Mouse (Mus musculus) limb, embryonic 14.5 days (tissue): ENCODE measurements at regions not wholly inside any gene's neighbourhood (a gene's known extent, or its start where the extent isn't known, plus 50 kb on each side); places are given as distances from the start of the nearest gene placed in this dataset.

Source experiments
- ATAC-seq: fragments of 200-750 bp; cut with Nextera tagmentation; 2 replicates; pipeline ENCODE4 v1.8.0; 2017; ENCODE audit warnings: low read depth, moderate number of reproducible peaks, moderate TSS enrichment; ENCODE audit not compliant: low FRiP score
- DNase-seq: peaks from one replicate; pipeline ENCODE4 v3.0.0-alpha.2; 2015; ENCODE audit warnings: low spot score
- H3K27ac ChIP-seq: fragments of 300-500 bp; sonication (generic); replicated peaks from 2 replicates; pipeline ENCODE4 v1.5.1; 2014; ENCODE audit warnings: low read depth, mild to moderate bottlenecking, low read length, moderate library complexity, mixed read lengths
- H3K27me3 ChIP-seq: fragments of 300-500 bp; sonication (generic); 2 replicates; pipeline ENCODE4 v1.6.1; 2014; ENCODE audit warnings: low read length, mixed read lengths; ENCODE audit not compliant: control insufficient read depth, insufficient read depth
- H3K36me3 ChIP-seq: fragments of 300-500 bp; sonication (generic); 2 replicates; pipeline ENCODE4 v1.6.1; 2014; ENCODE audit warnings: mild to moderate bottlenecking, low read length, moderate library complexity, mixed read lengths; ENCODE audit not compliant: control insufficient read depth, insufficient read depth
- H3K4me1 ChIP-seq: fragments of 300-500 bp; sonication (generic); 2 replicates; pipeline ENCODE4 v1.6.1; 2014; ENCODE audit warnings: antibody characterized with exemption, low read length, mixed read lengths; ENCODE audit not compliant: control insufficient read depth, insufficient read depth
- H3K4me2 ChIP-seq: fragments of 300-500 bp; sonication (generic); replicated peaks from 2 replicates; pipeline ENCODE4 v1.6.1; 2014; ENCODE audit warnings: low read depth, mild to moderate bottlenecking, low read length, moderate library complexity; ENCODE audit not compliant: severe bottlenecking
- H3K4me3 ChIP-seq: fragments of 300-500 bp; sonication (generic); replicated peaks from 2 replicates; pipeline ENCODE4 v1.5.1; 2014; ENCODE audit warnings: low read length
- H3K9ac ChIP-seq: fragments of 300-500 bp; sonication (generic); 2 replicates; pipeline ENCODE4 v1.6.1; 2014; ENCODE audit warnings: mild to moderate bottlenecking, low read depth, low read length, moderate library complexity; ENCODE audit not compliant: severe bottlenecking
- H3K9me3 ChIP-seq: fragments of 300-500 bp; sonication (generic); 2 replicates; pipeline ENCODE4 v1.6.1; 2016; ENCODE audit warnings: low read length; ENCODE audit not compliant: control insufficient read depth
- POLR2A ChIP-seq: fragments of 200-500 bp; IDR thresholded peaks from 2 replicates; pipeline ENCODE4 v1.8.0; 2012; ENCODE audit warnings: inconsistent platforms, mild to moderate bottlenecking, moderate library complexity, borderline replicate concordance; ENCODE audit not compliant: insufficient read depth, insufficient read length; ENCODE audit errors: extremely low read depth
- WGBS: fragments of 180-500 bp; shearing (Covaris S2); extraction: QIAGEN DNeasy Blood & Tissue Kit; methylation state at CpG from one replicate; pipeline ENCODE4 v1.1.7; 2014; 5-methylcytosine and 5-hydroxymethylcytosine counted together

DNA sequence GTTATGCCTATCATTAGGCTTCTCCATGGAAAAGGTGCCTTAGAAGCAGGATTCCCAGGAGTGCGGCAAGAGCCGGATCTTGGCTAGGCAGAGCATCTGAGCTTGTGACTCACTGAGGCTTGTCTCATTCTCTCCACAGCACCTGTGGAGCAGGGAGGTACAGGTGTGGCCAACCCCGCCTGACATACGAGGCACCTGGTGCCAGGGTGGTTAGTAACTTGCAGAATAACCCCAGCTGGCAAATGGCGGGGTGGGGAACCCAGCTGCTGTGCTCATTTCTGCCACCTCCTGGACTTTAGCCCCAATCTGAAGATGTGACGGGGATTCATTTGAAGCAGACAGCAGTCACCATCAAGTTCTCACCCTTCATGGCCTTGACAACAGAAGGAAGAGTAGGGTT is 96.2 kb downstream of the Pdgfra start:
- H3K4me1 ChIP-seq: 0 out of 2 replicates have a peak, but pooled peaks cover 5% of the 10 kb centered on the region
- H3K4me2 ChIP-seq: no peak overlapping the region
- H3K36me3 ChIP-seq: no peaks in the 10 kb centered on the region
- H3K9ac ChIP-seq: no peak overlapping the region
- H3K27ac ChIP-seq: no peak overlapping the region
- DNase-seq: no peak
- H3K27me3 ChIP-seq: no peaks in the 10 kb centered on the region
- no peak for ATAC-seq
- H3K9me3 ChIP-seq: no peaks in the 10 kb centered on the region
- no peak overlapping the region for H3K4me3 ChIP-seq
- 86% methylated on average over 6 of the region's 6 CpGs for WGBS
- no peak for TF ChIP-seq POLR2A

DNA sequence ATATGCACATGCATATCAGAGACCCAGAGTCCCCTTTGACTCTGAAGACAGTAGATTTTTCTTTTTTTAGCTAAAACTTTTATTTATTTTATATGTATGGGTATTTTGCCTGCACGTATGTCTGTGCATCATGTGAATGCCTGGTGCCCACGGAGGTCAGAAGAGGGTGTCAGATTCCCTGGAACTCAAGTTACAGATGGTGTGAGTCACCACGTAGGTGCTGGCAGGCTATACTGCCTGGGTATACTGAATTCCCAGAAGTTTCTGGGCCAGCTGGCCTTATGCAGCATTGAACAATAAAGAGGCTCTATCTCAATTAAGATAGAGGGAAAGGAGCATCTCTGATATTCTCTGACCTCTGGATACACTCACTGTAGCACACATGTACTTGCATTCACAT is 97.6 kb downstream of the Pdgfra start:
- ATAC-seq: no peak
- no peak overlapping the region for H3K4me3 ChIP-seq
- H3K9ac ChIP-seq: no peak overlapping the region
- no peak for DNase-seq
- H3K36me3 ChIP-seq: no peaks in the 10 kb centered on the region
- 51% methylated on average over 3 of the region's 3 CpGs for WGBS
- no peak overlapping the region for H3K4me2 ChIP-seq
- no peak overlapping the region for H3K27ac ChIP-seq
- no peak for TF ChIP-seq POLR2A
- H3K4me1 ChIP-seq: 0 out of 2 replicates have a peak, but pooled peaks cover 5% of the 10 kb centered on the region
- H3K9me3 ChIP-seq: no peaks in the 10 kb centered on the region
- H3K27me3 ChIP-seq: no peaks in the 10 kb centered on the region

DNA sequence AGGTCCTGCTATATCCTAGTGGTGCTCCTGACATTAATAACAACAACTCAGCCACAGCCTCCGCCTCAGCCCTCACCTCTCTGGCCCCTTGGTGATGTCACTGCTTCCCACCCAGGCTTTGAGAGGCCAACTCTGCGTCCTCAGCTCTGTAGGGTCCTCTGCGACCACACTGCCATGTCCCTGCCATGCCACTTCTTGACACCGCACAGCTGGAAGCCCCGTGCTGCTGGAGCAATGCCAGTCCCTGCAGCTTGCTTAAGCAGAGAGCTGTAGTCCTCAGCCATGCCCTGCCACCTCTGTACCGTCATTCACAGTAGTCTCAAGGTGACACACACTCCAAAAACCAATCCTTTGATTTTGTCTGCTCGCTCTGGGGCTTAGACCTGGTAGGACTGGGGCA is 101.3 kb downstream of the Pdgfra start:
- Histone ChIP-seq H3K9me3 (no peaks in the 10 kb centered on the region), H3K36me3 (no peaks in the 10 kb centered on the region), H3K4me2 (no peak overlapping the region), H3K27ac (no peak overlapping the region), H3K4me3 (no peak overlapping the region), H3K9ac (no peak overlapping the region), H3K27me3 (no peaks in the 10 kb centered on the region), H3K4me1 (no peaks in the 10 kb centered on the region)
- WGBS: 82% methylated on average over 7 of the region's 7 CpGs
- DNase-seq (no peak), ATAC-seq (no peak)
- no peak for TF ChIP-seq POLR2A

DNA sequence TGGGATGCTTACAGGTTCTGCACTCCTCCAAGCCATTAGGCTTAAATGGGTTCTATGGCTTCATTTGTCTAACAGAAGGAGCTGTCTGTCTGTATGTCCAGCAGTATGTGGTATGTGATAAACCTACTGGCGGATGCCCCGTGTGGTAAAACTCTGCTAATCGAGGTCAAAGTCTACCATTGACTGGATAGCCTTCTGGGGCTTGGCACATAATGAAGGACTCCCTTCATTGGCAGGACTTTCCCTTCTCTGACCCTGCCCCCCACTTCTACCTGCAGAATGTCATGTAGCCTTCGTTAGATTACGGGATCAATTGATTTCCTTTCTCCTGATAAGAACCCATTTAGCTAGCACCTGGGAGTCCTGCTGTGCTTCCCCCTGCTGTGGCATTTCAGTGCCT is 101.7 kb downstream of the Pdgfra start:
- no peak for TF ChIP-seq POLR2A
- H3K27ac ChIP-seq: no peak overlapping the region
- no peaks in the 10 kb centered on the region for H3K9me3 ChIP-seq
- no peak overlapping the region for H3K9ac ChIP-seq
- no peak for ATAC-seq
- no peaks in the 10 kb centered on the region for H3K27me3 ChIP-seq
- DNase-seq: no peak
- H3K4me2 ChIP-seq: no peak overlapping the region
- H3K4me1 ChIP-seq: no peaks in the 10 kb centered on the region
- 81% methylated on average over 5 of the region's 5 CpGs for WGBS
- H3K4me3 ChIP-seq: no peak overlapping the region
- no peaks in the 10 kb centered on the region for H3K36me3 ChIP-seq

DNA sequence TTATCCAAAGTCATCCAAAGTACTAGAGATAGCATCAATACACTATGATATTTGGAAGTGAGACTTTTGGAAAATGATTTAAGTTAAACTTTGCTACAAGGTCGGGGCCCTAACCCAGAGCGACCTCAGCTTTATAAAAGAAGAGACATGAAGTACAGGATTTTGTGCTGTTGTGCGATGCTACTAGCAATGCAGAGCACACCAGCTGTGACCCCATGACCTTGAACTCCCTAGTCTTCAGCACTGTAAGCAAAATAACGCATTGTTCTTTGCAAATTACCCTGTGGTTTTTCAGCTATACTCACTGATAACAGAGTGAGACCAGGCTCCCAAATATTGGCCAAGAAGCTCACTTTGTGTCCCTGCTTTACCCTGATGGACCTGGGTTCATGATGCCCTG is 104.1 kb downstream of the Pdgfra start:
- H3K4me2 ChIP-seq: no peak overlapping the region
- no peaks in the 10 kb centered on the region for H3K4me1 ChIP-seq
- no peak overlapping the region for H3K27ac ChIP-seq
- ATAC-seq (no peak), DNase-seq (no peak)
- no peaks in the 10 kb centered on the region for H3K27me3 ChIP-seq
- H3K4me3 ChIP-seq: no peak overlapping the region
- WGBS: 79% methylated on average over 4 of the region's 4 CpGs
- H3K9me3 ChIP-seq: no peaks in the 10 kb centered on the region
- H3K36me3 ChIP-seq: no peaks in the 10 kb centered on the region
- TF ChIP-seq POLR2A: no peak
- no peak overlapping the region for H3K9ac ChIP-seq

DNA sequence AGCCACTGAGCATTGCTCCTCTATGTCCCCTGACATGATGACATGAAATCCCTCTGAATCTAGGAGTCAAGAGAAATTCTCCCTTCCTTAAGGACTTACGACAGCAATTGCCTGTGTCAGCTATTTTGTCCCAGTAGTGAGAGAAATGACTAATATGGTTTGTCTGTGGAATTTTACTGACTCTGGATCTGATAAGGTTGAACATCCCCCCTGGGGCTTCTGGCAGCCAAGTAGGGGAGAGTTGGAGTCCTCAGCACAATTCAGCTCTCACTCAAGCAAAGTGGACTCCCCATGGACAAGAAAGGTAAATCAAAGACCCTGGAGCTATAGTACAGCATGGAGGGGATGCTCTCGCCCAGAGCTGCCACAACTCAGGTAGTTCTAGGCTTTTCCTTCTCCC is 105.0 kb downstream of the Pdgfra start:
- WGBS: 62% methylated on average over 2 of the region's 2 CpGs
- no peak overlapping the region for H3K9ac ChIP-seq
- ATAC-seq: no peak

More for the DNA sequence above, 105.0 kb downstream of the Pdgfra start:
- H3K4me1 ChIP-seq: no peaks in the 10 kb centered on the region
- no peaks in the 10 kb centered on the region for H3K27me3 ChIP-seq
- DNase-seq: no peak
- no peak for TF ChIP-seq POLR2A
- no peaks in the 10 kb centered on the region for H3K36me3 ChIP-seq
- no peak overlapping the region for H3K4me3 ChIP-seq
- no peak overlapping the region for H3K4me2 ChIP-seq
- no peaks in the 10 kb centered on the region for H3K9me3 ChIP-seq
- no peak overlapping the region for H3K27ac ChIP-seq
